Mouse (Mus musculus): ENCODE measurements at regions not wholly inside any gene's neighbourhood (a gene's known extent, or its start where the extent isn't known, plus 50 kb on each side); places are given as distances from the start of the nearest gene placed in this dataset.

DNA sequence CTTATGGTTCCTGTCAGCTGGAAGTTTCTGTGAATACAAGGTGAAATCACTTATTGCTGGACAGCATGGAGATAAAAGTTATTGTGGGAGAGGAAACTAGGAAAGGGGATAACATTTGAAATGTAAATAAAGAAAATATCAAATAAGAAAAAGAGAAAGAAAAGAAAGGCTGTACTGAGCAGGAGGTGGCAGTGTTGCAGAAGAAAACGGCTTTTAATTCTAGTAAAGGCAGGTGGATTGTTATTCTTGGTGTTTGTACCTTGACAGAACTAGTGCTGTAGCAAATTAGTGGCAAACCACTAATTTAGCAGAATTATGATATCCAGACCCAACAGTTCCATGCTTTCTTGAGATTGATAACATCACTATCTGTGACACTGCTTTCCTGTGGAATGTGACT, 52.6 kb downstream of the Gm10358 start:
- DNase-seq (ENCODE audit: low spot score): no peak

DNA sequence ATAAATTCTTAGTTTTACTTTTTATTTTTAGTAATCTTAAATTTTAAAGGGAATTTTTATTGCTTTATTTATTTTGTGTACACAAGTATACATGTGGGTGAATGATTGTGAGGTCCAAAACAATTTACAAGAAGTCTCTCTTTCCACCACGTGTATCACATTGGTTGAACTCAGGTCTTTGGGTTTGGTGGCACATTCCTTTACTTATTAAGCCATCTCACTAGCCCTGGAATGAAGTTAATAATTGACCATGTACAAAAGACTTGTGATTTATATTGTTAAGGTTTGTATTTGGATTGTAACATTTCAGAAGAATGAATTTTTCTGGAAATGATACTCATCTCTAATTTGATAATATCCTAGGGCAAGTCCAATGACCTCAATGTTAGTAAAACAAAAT, 56.2 kb downstream of the Gm10358 start:
- no peak for DNase-seq (ENCODE audit: low spot score)

DNA sequence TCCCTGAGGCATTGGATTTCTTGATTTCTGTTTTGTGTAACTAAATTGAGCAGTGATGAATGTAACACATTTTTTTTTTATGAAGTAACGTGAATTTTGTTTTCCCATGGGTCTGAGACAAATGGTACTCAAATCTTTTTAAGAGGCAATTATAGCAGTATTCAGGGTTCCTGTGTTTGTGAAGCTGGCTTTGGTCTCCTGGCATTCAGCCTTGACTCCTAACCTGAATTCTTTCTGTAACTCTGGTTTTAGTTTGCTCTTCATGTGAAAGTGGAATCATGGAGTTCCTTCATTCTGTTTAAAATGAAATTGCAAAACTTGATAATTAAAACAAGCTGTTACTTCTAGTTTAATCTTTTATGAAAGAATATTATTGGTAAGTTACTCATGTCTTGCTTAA, 58.3 kb downstream of the Gm10358 start:
- no peak for DNase-seq (ENCODE audit: low spot score)

DNA sequence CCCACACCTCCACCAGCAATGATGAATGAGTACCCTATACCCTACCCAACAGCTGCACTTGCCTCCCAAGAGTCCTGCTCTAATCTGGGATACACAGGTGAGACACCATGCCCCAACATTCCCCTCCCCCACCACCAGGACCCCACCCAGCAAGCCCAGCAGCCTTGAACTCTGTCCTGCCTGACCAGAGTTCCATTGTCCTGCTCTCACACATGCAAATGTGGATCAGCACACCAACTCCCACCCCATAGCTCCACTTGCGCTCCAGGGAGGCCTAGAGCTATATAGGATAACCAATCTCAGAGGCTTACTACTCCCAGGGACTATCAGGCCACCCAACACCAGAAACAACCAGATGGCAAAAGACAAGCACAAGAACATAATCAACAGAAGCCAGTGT, 85.8 kb downstream of the Gm10358 start:
- no peak for DNase-seq (ENCODE audit: low spot score)

DNA sequence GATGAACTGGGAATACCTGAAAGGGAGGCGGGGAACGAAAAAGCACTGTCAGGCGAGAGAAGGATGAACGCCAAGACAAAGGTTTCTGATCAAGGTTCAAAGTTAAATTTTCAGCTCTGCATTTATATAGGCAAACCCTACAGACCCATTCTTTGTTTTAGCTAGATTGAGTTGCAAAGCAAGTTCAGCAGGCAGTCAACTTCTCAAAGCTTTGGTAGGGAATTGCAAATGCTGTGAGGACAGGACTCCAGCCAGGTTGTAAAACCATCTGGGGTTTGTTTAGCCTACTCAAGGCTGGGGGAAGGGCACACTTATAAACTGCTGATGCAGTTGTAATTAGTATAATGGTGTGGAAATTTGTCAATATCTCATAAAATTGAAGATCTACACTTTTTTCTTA, 87.9 kb downstream of the Gm10358 start:
- DNase-seq (ENCODE audit: low spot score): no peak

DNA sequence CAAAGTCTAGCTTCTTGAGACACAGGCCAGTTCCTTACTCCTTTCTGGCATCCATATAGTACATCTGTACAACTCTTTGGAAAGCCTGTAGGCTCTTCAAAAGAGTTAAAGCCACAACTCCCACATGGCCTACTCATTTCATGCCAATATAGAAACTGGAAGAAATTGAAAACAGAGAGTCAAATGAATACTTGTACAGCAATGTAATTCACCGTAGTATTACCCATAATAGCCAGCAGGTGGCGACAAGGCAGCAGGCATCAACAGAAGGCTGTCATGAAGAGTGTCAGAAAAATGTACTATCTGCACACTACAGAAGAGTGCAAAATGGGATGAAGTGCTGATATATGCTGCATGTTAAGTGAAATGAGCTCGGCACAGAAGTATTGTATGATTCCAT, 90.5 kb downstream of the Gm10358 start:
- DNase-seq (ENCODE audit: low spot score): peak; percentile 36

DNA sequence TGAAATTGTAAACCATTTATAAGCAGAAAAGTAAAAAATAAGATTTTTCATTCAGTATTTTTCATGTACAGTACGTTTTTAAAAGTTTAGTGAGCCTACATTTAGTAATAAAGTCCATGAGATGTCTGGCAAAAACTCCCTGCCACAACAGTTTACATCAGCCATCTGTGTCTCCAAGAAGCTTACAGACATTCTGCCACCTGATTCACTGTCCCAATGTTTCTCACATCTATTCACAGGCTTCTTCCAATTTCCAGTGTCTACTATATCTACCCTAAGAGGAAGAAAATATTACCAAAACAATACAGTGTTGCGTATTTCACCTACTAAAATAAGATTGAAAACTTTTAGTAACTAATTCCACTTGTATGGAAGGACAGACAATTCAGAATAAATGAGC, 95.7 kb downstream of the Rasd2 start:
- no peak for DNase-seq (ENCODE audit: low spot score)

DNA sequence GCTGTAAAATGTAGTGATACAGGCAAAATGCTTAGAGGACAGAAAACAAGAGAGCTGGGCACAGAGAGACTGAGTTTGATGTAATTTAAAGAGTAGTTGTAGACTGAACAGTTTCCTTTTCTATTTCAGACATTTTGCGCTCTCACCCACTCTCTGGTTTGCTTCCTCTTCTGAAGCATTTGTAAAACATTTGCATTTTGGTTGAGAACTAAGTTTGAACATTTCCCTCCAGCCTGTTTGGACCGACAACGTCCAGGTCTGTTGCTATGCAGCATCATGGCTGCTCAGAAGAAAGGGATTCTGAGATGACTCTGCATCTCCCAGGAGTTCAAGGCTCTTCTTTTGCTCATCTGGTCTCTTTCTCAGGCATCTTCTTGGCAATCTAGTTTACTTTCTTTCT, 78.2 kb downstream of the Rasd2 start:
- no peak for DNase-seq (ENCODE audit: low spot score)

DNA sequence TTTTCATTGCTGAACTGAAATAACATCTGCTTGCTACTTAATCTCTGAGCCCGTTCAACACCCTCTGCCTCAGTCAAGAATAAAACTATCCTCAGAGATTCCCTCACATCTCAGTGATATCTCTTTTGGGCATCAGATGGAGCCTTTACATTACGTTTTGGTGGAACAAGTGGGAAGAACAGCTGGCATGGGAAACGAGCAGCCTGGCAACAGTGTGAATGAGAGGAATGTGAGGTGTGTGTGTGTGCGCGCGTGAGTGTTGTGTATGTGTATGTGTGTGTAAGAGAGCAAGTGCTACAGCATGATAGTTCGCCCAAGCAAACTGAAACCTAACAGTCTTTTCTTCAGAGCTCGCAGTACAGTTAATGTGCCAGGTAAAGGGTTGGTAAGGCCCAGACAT, 76.2 kb downstream of the Rasd2 start:
- DNase-seq (ENCODE audit: low spot score): no peak

Measured in MN1 (cell line).